Mouse (Mus musculus): ENCODE measurements around the gene Pde1b. TPM values are rescaled to one million over a fixed set of nuclear protein-coding genes. Genes with fewer than 3 reads are reported as not detected.

Gene Pde1b
- polyA plus RNA-seq, 1 experiment from 2014 or later, result 53.7 TPM

- Histone ChIP-seq H3K4me3 (no peak overlapping the region), H3K4me1 (no peaks in the 10 kb centered on the region), H3K4me2 (replicated peaks) (no peak overlapping the region), H3K36me3 (no peaks in the 10 kb centered on the region), H3K9me3 (no peaks in the 10 kb centered on the region), H3K27ac (no peak overlapping the region), H3K9ac (no peak overlapping the region), H3K27me3 (replicated peaks) (no peaks in the 10 kb centered on the region)
- ATAC-seq (ENCODE audit: low FRiP score, low read depth), result no peak
- WGBS, result 32% methylated on average over 2 of the region's 2 CpGs
These were observed 18.3 kb upstream of the Pde1b start for GRCm38 (mm10) chr15:103484490-103484889.

DNA sequence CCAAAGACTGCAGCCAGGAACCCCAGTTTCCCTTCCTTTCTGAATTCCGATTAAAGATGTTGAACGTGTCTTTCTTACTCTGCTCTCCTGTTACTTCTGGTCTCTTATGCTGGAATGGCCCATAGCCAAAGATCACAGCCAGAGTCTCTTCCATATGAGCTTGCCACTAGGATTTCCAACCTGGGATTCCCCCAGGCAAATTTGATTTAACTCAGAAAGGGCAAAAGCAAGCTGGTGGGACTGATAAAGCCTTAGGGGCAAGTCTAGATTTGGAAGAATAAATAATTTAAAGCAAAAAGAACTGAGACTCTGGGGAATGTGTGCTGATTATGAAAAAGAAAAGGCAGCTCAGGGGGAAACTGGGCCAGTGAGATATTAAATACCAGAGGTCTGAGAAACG is 17.7 kb upstream of the Pde1b start:
- H3K4me1 ChIP-seq, result no peaks in the 10 kb centered on the region
- no peak overlapping the region for H3K9ac ChIP-seq
- H3K36me3 ChIP-seq, result no peaks in the 10 kb centered on the region
- H3K27me3 ChIP-seq (replicated peaks), result no peaks in the 10 kb centered on the region
- H3K27ac ChIP-seq, result no peak overlapping the region
- no peaks in the 10 kb centered on the region for H3K9me3 ChIP-seq
- no peak overlapping the region for H3K4me2 ChIP-seq (replicated peaks)
- no peak for ATAC-seq (ENCODE audit: low FRiP score, low read depth)
- H3K4me3 ChIP-seq, result no peak overlapping the region
- WGBS, result 57% methylated on average over 3 of the region's 3 CpGs

- Histone ChIP-seq H3K36me3 (no peaks in the 10 kb centered on the region), H3K4me3 (no peak overlapping the region), H3K4me2 (replicated peaks) (no peak overlapping the region), H3K27me3 (replicated peaks) (no peaks in the 10 kb centered on the region), H3K9me3 (no peaks in the 10 kb centered on the region), H3K27ac (no peak overlapping the region), H3K9ac (no peak overlapping the region), H3K4me1 (no peaks in the 10 kb centered on the region)
- ATAC-seq (ENCODE audit: low FRiP score, low read depth), result no peak
- 53% methylated on average over 1 of the region's 1 CpGs for WGBS
These were observed 16.2 kb upstream of the Pde1b start for GRCm38 (mm10) chr15:103486658-103487057.

DNA sequence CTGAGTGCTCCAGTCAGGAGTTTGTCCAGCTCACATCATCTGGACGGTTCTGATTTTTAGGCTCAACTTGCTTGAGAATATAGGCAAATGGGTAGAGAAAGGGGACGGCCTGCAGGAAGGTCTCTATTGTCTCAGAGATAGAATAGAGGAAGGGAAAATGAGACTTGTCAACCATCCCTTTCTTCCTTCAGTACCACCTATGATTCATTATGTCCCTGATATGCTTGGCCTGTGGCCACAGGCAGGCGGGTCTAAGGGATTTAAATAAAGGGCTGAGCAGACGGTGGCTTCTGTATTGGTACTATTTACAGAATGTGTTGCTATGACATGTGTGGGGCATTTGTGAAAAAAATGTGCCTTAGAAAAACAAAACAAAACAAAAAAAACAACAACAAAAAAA is 14.5 kb upstream of the Pde1b start:
- no peak overlapping the region for H3K27ac ChIP-seq
- H3K36me3 ChIP-seq, result no peaks in the 10 kb centered on the region
- no peak overlapping the region for H3K9ac ChIP-seq
- no peaks in the 10 kb centered on the region for H3K4me1 ChIP-seq
- WGBS, result 55% methylated on average over 4 of the region's 4 CpGs
- no peaks in the 10 kb centered on the region for H3K27me3 ChIP-seq (replicated peaks)
- H3K4me3 ChIP-seq, result no peak overlapping the region
- ATAC-seq (ENCODE audit: low FRiP score, low read depth), result no peak
- no peaks in the 10 kb centered on the region for H3K9me3 ChIP-seq
- no peak overlapping the region for H3K4me2 ChIP-seq (replicated peaks)

DNA sequence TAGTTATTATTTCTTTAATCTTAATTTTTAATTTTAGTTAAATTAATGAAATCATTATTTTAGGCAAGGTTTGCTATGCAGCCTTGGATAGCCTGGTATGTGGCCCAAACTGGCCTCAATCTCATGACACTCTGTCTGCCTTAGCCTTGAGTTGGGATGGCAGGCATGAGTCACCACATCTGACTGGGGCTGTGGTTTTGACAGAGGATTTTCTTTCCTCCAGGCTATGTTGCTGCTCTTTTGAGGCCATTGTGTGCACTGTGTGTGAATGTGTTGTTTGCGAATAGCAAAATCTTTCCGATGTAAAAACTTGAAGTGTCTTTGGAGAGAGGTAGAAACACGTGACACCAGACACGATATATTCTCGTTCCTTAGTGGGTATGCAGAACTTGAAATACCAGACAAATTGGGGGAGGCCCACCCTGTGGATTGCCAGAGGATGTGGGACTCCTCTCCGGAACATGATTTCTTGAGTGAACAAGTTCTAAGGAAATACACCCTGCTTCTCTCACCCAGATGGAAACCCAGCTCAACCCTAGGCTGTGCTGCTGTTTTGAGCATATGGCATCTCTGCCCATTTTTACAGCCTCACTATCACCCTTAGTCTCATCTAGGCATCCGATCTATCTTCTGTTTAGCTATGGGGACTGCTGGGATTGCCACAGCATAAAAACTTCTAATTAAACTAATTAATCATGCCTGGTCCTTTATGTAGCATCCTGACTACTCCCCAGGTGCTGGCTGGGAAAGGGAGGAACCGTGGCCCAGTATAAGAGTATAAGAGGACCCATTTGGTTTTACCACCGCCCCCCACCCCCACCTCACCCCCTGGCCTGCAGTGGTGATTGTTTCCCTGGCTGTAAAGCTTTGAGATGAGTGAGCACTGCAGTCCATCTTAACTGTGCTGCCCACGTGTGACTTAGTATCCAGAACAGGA is 6.4 kb upstream of the Pde1b start:
- Histone ChIP-seq H3K9ac (no peak overlapping the region), H3K4me1 (peaks cover 19% of the 10 kb centered on the region)
- ATAC-seq (ENCODE audit: low FRiP score, low read depth), result peak; percentile 59

GRCm38 (mm10) chr15:103498157-103498556 is 4.7 kb upstream of the Pde1b start:
- Histone ChIP-seq H3K4me1 (peaks cover 25% of the 10 kb centered on the region), H3K9me3 (no peaks in the 10 kb centered on the region), H3K4me2 (replicated peaks) (no peak overlapping the region), H3K27me3 (replicated peaks) (peaks cover 4% of the 10 kb centered on the region), H3K9ac (no peak overlapping the region), H3K36me3 (no peaks in the 10 kb centered on the region), H3K4me3 (no peak overlapping the region), H3K27ac (no peak overlapping the region)
- WGBS, result 30% methylated on average over 3 of the region's 3 CpGs
- no peak for ATAC-seq (ENCODE audit: low FRiP score, low read depth)

More for the DNA sequence above, 6.4 kb upstream of the Pde1b start:
- Histone ChIP-seq H3K9me3 (no peaks in the 10 kb centered on the region), H3K4me2 (replicated peaks) (no peak overlapping the region), H3K27me3 (replicated peaks) (peaks cover 4% of the 10 kb centered on the region), H3K4me3 (no peak overlapping the region), H3K27ac (no peak overlapping the region), H3K36me3 (no peaks in the 10 kb centered on the region)
- WGBS, result 55% methylated on average over 10 of the region's 10 CpGs

- H3K27ac ChIP-seq, result no peak overlapping the region
- H3K9me3 ChIP-seq, result no peaks in the 10 kb centered on the region
- H3K27me3 ChIP-seq (replicated peaks), result peaks cover 4% of the 10 kb centered on the region
- H3K4me1 ChIP-seq, result peaks cover 36% of the 10 kb centered on the region
- H3K36me3 ChIP-seq, result no peaks in the 10 kb centered on the region
- 59% methylated on average over 1 of the region's 1 CpGs for WGBS
- no peak overlapping the region for H3K9ac ChIP-seq
- no peak overlapping the region for H3K4me2 ChIP-seq (replicated peaks)
- H3K4me3 ChIP-seq, result no peak overlapping the region
- ATAC-seq (ENCODE audit: low FRiP score, low read depth), result no peak
These were observed 2.1 kb upstream of the Pde1b start for GRCm38 (mm10) chr15:103500723-103501122.

GRCm38 (mm10) chr15:103501186-103501585 is 1.6 kb upstream of the Pde1b start:
- Histone ChIP-seq H3K4me3 (no peak overlapping the region), H3K4me2 (replicated peaks) (no peak overlapping the region), H3K4me1 (peaks cover 36% of the 10 kb centered on the region), H3K27ac (no peak overlapping the region), H3K36me3 (no peaks in the 10 kb centered on the region), H3K27me3 (replicated peaks) (peaks cover 4% of the 10 kb centered on the region), H3K9ac (no peak overlapping the region), H3K9me3 (no peaks in the 10 kb centered on the region)
- WGBS, result 78% methylated on average over 2 of the region's 2 CpGs
- ATAC-seq (ENCODE audit: low FRiP score, low read depth), result no peak

DNA sequence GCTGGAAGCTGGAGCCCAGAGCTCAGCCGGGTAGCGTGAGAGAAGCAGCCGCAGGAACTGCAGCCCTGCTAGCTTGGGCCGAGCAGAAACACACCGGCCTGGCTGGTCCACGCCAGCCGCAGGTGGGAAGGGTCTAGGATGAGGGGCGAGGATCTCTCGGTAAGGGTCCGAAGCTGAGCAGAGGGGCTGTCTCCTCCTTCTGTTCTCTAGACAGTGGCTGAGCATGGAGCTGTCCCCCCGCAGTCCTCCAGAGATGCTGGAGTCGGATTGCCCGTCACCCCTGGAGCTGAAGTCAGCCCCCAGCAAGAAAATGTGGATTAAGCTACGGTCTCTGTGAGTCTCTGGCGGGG is 392 bp downstream of the Pde1b start:
- peaks cover 28% of the 10 kb centered on the region for H3K4me1 ChIP-seq
- peak; percentile 73; the same call in 1 of the 2 replicates for ATAC-seq (ENCODE audit: low FRiP score, low read depth)
- 1% methylated on average over 15 of the region's 15 CpGs for WGBS

GRCm38 (mm10) chr15:103503660-103504059 is 826 bp downstream of the Pde1b start:
- 50% methylated on average over 12 of the region's 12 CpGs for WGBS
- H3K9ac ChIP-seq, result peak overlapping the region; percentile 78
- H3K4me3 ChIP-seq, result peak overlapping the region; percentile 66
- peak; percentile 33 for ATAC-seq (ENCODE audit: low FRiP score, low read depth)
- H3K4me2 ChIP-seq (replicated peaks), result peak overlapping the region; percentile 96
- H3K27me3 ChIP-seq (replicated peaks), result peaks cover 4% of the 10 kb centered on the region
- H3K4me1 ChIP-seq, result peaks cover 25% of the 10 kb centered on the region
- H3K27ac ChIP-seq, result peak overlapping the region; percentile 59; the same call in 1 of the 2 replicates
- no peaks in the 10 kb centered on the region for H3K36me3 ChIP-seq
- no peaks in the 10 kb centered on the region for H3K9me3 ChIP-seq

More for the DNA sequence above, 392 bp downstream of the Pde1b start:
- peak overlapping the region; percentile 96 for H3K4me2 ChIP-seq (replicated peaks)
- peak overlapping the region; percentile 78 for H3K9ac ChIP-seq
- H3K27ac ChIP-seq, result peak overlapping the region; percentile 59
- H3K4me3 ChIP-seq, result peak overlapping the region; percentile 66
- no peaks in the 10 kb centered on the region for H3K36me3 ChIP-seq
- no peaks in the 10 kb centered on the region for H3K9me3 ChIP-seq
- H3K27me3 ChIP-seq (replicated peaks), result peaks cover 4% of the 10 kb centered on the region

DNA sequence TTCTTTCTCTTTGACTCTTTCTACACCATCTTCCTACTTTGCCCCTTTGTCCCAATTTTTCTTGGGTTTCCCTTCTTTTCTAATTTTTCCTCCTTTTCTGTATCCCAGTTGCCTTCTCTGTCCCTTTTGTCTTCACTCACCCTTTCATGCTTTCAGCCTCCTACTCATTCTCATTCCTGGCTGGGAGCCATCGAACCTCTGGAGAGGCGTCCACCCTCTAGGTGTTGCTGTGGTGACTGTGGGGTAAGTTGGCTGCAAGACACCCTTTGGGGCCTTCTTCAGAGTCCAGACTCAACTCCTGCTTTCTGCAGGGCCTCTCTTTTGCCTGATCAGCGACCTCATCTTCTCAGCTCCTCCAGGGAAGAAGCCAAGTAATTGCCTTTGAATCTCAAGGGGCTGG is 6.5 kb downstream of the Pde1b start:
- Histone ChIP-seq H3K4me2 (replicated peaks) (no peak overlapping the region), H3K4me1 (peaks cover 24% of the 10 kb centered on the region), H3K27ac (no peak overlapping the region), H3K36me3 (no peaks in the 10 kb centered on the region), H3K9ac (no peak overlapping the region), H3K4me3 (no peak overlapping the region), H3K27me3 (replicated peaks) (no peaks in the 10 kb centered on the region), H3K9me3 (no peaks in the 10 kb centered on the region)
- 61% methylated on average over 3 of the region's 3 CpGs for WGBS
- no peak for ATAC-seq (ENCODE audit: low FRiP score, low read depth)

GRCm38 (mm10) chr15:103511652-103512051 is 8.8 kb downstream of the Pde1b start:
- no peak overlapping the region for H3K4me3 ChIP-seq
- H3K4me2 ChIP-seq (replicated peaks), result no peak overlapping the region
- H3K27ac ChIP-seq, result no peak overlapping the region
- 58% methylated on average over 1 of the region's 1 CpGs for WGBS
- H3K27me3 ChIP-seq (replicated peaks), result no peaks in the 10 kb centered on the region
- no peaks in the 10 kb centered on the region for H3K36me3 ChIP-seq
- no peak overlapping the region for H3K9ac ChIP-seq
- no peaks in the 10 kb centered on the region for H3K9me3 ChIP-seq
- peaks cover 25% of the 10 kb centered on the region for H3K4me1 ChIP-seq
- no peak for ATAC-seq (ENCODE audit: low FRiP score, low read depth)

DNA sequence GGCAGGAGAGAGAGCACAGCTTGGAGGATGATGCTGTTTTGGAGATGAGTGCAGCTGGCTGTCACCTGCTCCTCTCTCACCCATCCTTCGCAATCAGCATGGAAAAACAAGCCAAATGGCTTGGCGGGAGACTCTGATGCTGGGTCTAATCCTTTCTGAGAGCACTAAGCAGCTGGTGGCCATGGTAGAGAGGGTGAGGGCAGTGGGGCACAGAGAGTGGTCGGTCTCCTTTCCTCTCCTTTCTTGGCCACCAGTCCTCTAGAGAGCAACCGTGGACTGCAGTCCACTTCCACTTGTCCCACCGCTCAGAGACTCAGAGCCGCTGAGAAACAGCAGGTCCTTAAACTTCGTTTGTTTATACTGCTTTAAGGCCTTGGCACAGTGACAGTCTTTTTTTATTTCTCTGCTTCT is 10.8 kb downstream of the Pde1b start:
- Histone ChIP-seq H3K4me3 (no peak overlapping the region), H3K27ac (no peak overlapping the region), H3K36me3 (no peaks in the 10 kb centered on the region), H3K4me1 (peaks cover 31% of the 10 kb centered on the region), H3K4me2 (replicated peaks) (peak overlapping the region; percentile 58), H3K9ac (no peak overlapping the region; the same call in 1 of the 2 replicates), H3K27me3 (replicated peaks) (no peaks in the 10 kb centered on the region), H3K9me3 (no peaks in the 10 kb centered on the region)
- WGBS, result 7% methylated on average over 7 of the region's 7 CpGs
- ATAC-seq (ENCODE audit: low FRiP score, low read depth), result peak; percentile 55

Measured in neural tube, embryonic 12.5 days (tissue).